Mouse (Mus musculus): Measurements from ENCODE around the gene Ksr2. TPM values are rescaled to one million over a fixed set of nuclear protein-coding genes. Genes with fewer than 3 reads are reported as not detected.
"Not testable (repeated sequence)": the region's sequence is repeated elsewhere in the genome, so short reads cannot be mapped to it uniquely, and the experiment has no call there.

Gene Ksr2
- 7.5 and 8.0 TPM in 2 replicates for polyA plus RNA-seq (2014; fragmentation: Nextera tagmentation; extraction: Ambion mirVana)

GRCm38 (mm10) chr5:117413507-117414501 is at the start of gene Ksr2:
TSS of gene Ksr2 (plus strand) at chr5:117414000.
- Histone ChIP-seq H3K4me2 (replicated peaks) (peak within 1 kb of the TSS; percentile 74), H3K4me1 (replicated peaks; ENCODE audit: control insufficient read depth, insufficient read depth, low read length) (peaks cover 16% of the 10 kb centered on the region; the same call in 1 of the 2 replicates), H3K27ac (peak within 1 kb of the TSS; percentile 99), H3K4me3 (replicated peaks; ENCODE audit: low read length) (peak within 1 kb of the TSS; percentile 74), H3K36me3 (replicated peaks; ENCODE audit: control insufficient read depth, insufficient read depth) (no peaks in the 10 kb centered on the region), H3K9ac (peak within 1 kb of the TSS; percentile 86), H3K9me3 (ENCODE audit: control insufficient read depth, low read length) (no peaks in the 10 kb centered on the region), H3K27me3 (ENCODE audit: control insufficient read depth, insufficient read depth, low read length) (no peaks in the 10 kb centered on the region)
- DNase-seq (ENCODE audit: low spot score) (peak; percentile 75), ATAC-seq (ENCODE audit: low FRiP score) (peak; percentile 87)
- under 1% methylated on average over 79 of the region's 89 CpGs for WGBS

- H3K27ac ChIP-seq: no peak overlapping the region
- 86% methylated on average over 3 of the region's 3 CpGs for WGBS
- no peak overlapping the region for H3K9ac ChIP-seq
- H3K27me3 ChIP-seq (ENCODE audit: control insufficient read depth, insufficient read depth, low read length): no peaks in the 10 kb centered on the region
- H3K4me3 ChIP-seq (replicated peaks; ENCODE audit: low read length): no peak overlapping the region
- peaks cover 64% of the 10 kb centered on the region for H3K36me3 ChIP-seq (replicated peaks; ENCODE audit: control insufficient read depth, insufficient read depth)
- DNase-seq (ENCODE audit: low spot score): no peak
- no peaks in the 10 kb centered on the region for H3K9me3 ChIP-seq (ENCODE audit: control insufficient read depth, low read length)
- no peak for ATAC-seq (ENCODE audit: low FRiP score)
- no peak overlapping the region for H3K4me2 ChIP-seq (replicated peaks)
- peaks cover 16% of the 10 kb centered on the region for H3K4me1 ChIP-seq (replicated peaks; ENCODE audit: control insufficient read depth, insufficient read depth, low read length)
These were observed 49.0 kb upstream of the Ksr2 start for GRCm38 (mm10) chr5:117364821-117365220.

- 90% methylated on average over 13 of the region's 13 CpGs for WGBS
- H3K36me3 ChIP-seq (replicated peaks; ENCODE audit: control insufficient read depth, insufficient read depth): peaks cover 76% of the 10 kb centered on the region
These were observed 47.8 kb upstream of the Ksr2 start for GRCm38 (mm10) chr5:117365904-117366561.

GRCm38 (mm10) chr5:117367206-117367605 is 46.6 kb upstream of the Ksr2 start:
- peaks cover 88% of the 10 kb centered on the region for H3K36me3 ChIP-seq (replicated peaks; ENCODE audit: control insufficient read depth, insufficient read depth)
- ATAC-seq (ENCODE audit: low FRiP score): no peak
- no peaks in the 10 kb centered on the region for H3K4me1 ChIP-seq (replicated peaks; ENCODE audit: control insufficient read depth, insufficient read depth, low read length)
- WGBS: 48% methylated on average over 8 of the region's 8 CpGs
- H3K27me3 ChIP-seq (ENCODE audit: control insufficient read depth, insufficient read depth, low read length): no peaks in the 10 kb centered on the region
- no peak for DNase-seq (ENCODE audit: low spot score)
- no peak overlapping the region for H3K27ac ChIP-seq
- no peak overlapping the region for H3K9ac ChIP-seq
- H3K4me3 ChIP-seq (replicated peaks; ENCODE audit: low read length): no peak overlapping the region
- H3K4me2 ChIP-seq (replicated peaks): no peak overlapping the region
- H3K9me3 ChIP-seq (ENCODE audit: control insufficient read depth, low read length): no peaks in the 10 kb centered on the region

More at GRCm38 (mm10) chr5:117365904-117366561, 47.8 kb upstream of the Ksr2 start:
- H3K4me3 ChIP-seq (replicated peaks; ENCODE audit: low read length): no peak overlapping the region
- H3K4me1 ChIP-seq (replicated peaks; ENCODE audit: control insufficient read depth, insufficient read depth, low read length): peaks cover 3% of the 10 kb centered on the region
- no peak overlapping the region for H3K9ac ChIP-seq
- no peaks in the 10 kb centered on the region for H3K9me3 ChIP-seq (ENCODE audit: control insufficient read depth, low read length)
- DNase-seq (ENCODE audit: low spot score) (no peak), ATAC-seq (ENCODE audit: low FRiP score) (no peak)
- H3K27me3 ChIP-seq (ENCODE audit: control insufficient read depth, insufficient read depth, low read length): no peaks in the 10 kb centered on the region
- no peak overlapping the region for H3K4me2 ChIP-seq (replicated peaks)
- no peak overlapping the region for H3K27ac ChIP-seq

GRCm38 (mm10) chr5:117370592-117370991 is 43.2 kb upstream of the Ksr2 start:
- Histone ChIP-seq H3K27me3 (ENCODE audit: control insufficient read depth, insufficient read depth, low read length) (no peaks in the 10 kb centered on the region), H3K9ac (no peak overlapping the region), H3K4me1 (replicated peaks; ENCODE audit: control insufficient read depth, insufficient read depth, low read length) (no peaks in the 10 kb centered on the region), H3K4me3 (replicated peaks; ENCODE audit: low read length) (no peak overlapping the region), H3K4me2 (replicated peaks) (no peak overlapping the region), H3K9me3 (ENCODE audit: control insufficient read depth, low read length) (no peaks in the 10 kb centered on the region), H3K36me3 (replicated peaks; ENCODE audit: control insufficient read depth, insufficient read depth) (peaks cover 99% of the 10 kb centered on the region), H3K27ac (no peak overlapping the region)
- no peak for ATAC-seq (ENCODE audit: low FRiP score)
- DNase-seq (ENCODE audit: low spot score): no peak
- WGBS: 88% methylated on average over 10 of the region's 10 CpGs

GRCm38 (mm10) chr5:117373418-117373817 is 40.4 kb upstream of the Ksr2 start:
- H3K4me3 ChIP-seq (replicated peaks; ENCODE audit: low read length): no peak overlapping the region
- H3K4me1 ChIP-seq (replicated peaks; ENCODE audit: control insufficient read depth, insufficient read depth, low read length): no peaks in the 10 kb centered on the region
- H3K4me2 ChIP-seq (replicated peaks): no peak overlapping the region
- no peak overlapping the region for H3K9ac ChIP-seq
- H3K27me3 ChIP-seq (ENCODE audit: control insufficient read depth, insufficient read depth, low read length): no peaks in the 10 kb centered on the region
- no peak overlapping the region for H3K27ac ChIP-seq
- 93% methylated on average over 9 of the region's 9 CpGs for WGBS
- DNase-seq (ENCODE audit: low spot score) (no peak), ATAC-seq (ENCODE audit: low FRiP score) (no peak)
- H3K9me3 ChIP-seq (ENCODE audit: control insufficient read depth, low read length): no peaks in the 10 kb centered on the region
- peaks cover 96% of the 10 kb centered on the region for H3K36me3 ChIP-seq (replicated peaks; ENCODE audit: control insufficient read depth, insufficient read depth)

- DNase-seq (ENCODE audit: low spot score) (no peak), ATAC-seq (ENCODE audit: low FRiP score) (no peak)
- no peaks in the 10 kb centered on the region for H3K9me3 ChIP-seq (ENCODE audit: control insufficient read depth, low read length)
- H3K27ac ChIP-seq: no peak overlapping the region
- no peak overlapping the region for H3K9ac ChIP-seq
- no peak overlapping the region for H3K4me3 ChIP-seq (replicated peaks; ENCODE audit: low read length)
- no peaks in the 10 kb centered on the region for H3K4me1 ChIP-seq (replicated peaks; ENCODE audit: control insufficient read depth, insufficient read depth, low read length)
- no peaks in the 10 kb centered on the region for H3K27me3 ChIP-seq (ENCODE audit: control insufficient read depth, insufficient read depth, low read length)
- no peak overlapping the region for H3K4me2 ChIP-seq (replicated peaks)
- 93% methylated on average over 7 of the region's 7 CpGs for WGBS
- peaks cover 96% of the 10 kb centered on the region for H3K36me3 ChIP-seq (replicated peaks; ENCODE audit: control insufficient read depth, insufficient read depth)
These were observed 39.3 kb upstream of the Ksr2 start for GRCm38 (mm10) chr5:117374372-117375049.

- H3K4me3 ChIP-seq (replicated peaks; ENCODE audit: low read length): no peak overlapping the region
- no peak overlapping the region for H3K9ac ChIP-seq
- WGBS: 80% methylated on average over 11 of the region's 11 CpGs
- no peaks in the 10 kb centered on the region for H3K9me3 ChIP-seq (ENCODE audit: control insufficient read depth, low read length)
- peaks cover 95% of the 10 kb centered on the region for H3K36me3 ChIP-seq (replicated peaks; ENCODE audit: control insufficient read depth, insufficient read depth)
- ATAC-seq (ENCODE audit: low FRiP score) (no peak), DNase-seq (ENCODE audit: low spot score) (no peak)
- no peaks in the 10 kb centered on the region for H3K4me1 ChIP-seq (replicated peaks; ENCODE audit: control insufficient read depth, insufficient read depth, low read length)
- no peak overlapping the region for H3K4me2 ChIP-seq (replicated peaks)
- H3K27me3 ChIP-seq (ENCODE audit: control insufficient read depth, insufficient read depth, low read length): no peaks in the 10 kb centered on the region
- H3K27ac ChIP-seq: no peak overlapping the region
These were observed 37.5 kb upstream of the Ksr2 start for GRCm38 (mm10) chr5:117376331-117376761.

- not testable (repeated sequence) for H3K4me1 ChIP-seq (replicated peaks; ENCODE audit: control insufficient read depth, insufficient read depth, low read length); H3K4me3 ChIP-seq (replicated peaks; ENCODE audit: low read length); DNase-seq (ENCODE audit: low spot score); H3K9me3 ChIP-seq (ENCODE audit: control insufficient read depth, low read length); H3K27me3 ChIP-seq (ENCODE audit: control insufficient read depth, insufficient read depth, low read length); H3K9ac ChIP-seq; H3K27ac ChIP-seq; ATAC-seq (ENCODE audit: low FRiP score); H3K4me2 ChIP-seq (replicated peaks)
- peaks cover 95% of the 10 kb centered on the region for H3K36me3 ChIP-seq (replicated peaks; ENCODE audit: control insufficient read depth, insufficient read depth)
- WGBS: 93% methylated on average over 14 of the region's 14 CpGs
These were observed 36.1 kb upstream of the Ksr2 start for GRCm38 (mm10) chr5:117377731-117378130.
